Comparison of ENCODE assay signal across 13 mouse cellular contexts in the genomic region with DNA sequence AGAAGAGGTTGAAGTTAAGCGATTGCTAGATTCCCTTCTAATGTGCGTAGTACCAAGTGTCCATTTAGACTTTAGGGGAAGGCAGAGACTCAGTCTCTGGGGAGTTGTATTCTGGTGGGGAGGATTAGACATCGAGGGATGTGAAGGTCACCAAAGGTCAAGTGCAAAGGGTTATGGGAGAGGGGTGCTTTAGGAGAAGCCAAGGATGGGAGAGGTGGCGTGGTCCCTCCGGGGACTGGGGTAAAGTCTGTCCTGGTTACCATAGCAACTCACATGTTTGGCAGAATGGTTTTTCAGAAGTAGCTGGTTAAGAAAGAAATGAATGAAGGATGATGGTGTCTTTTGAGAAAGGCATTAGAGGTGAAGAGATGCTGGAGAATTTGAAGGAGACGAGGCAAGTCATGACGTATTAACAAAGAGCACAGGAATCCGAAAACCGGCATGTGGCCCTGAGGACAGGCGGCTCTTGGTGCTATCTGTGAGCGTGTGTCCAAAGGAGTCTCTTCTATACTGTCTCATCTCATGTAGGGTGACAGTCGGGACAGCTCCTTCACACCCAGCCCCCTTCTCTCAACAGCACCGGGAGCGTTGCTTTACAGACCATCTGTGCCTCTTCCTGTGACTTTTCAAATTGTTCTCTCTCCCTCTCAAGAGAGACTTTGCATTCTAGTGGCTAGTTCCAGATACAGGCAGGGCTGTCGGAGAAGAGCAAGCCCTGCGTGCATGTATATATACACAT.
A peak's percentile ranks its signal among the peaks of the same experiment; 100 is the strongest.
DNase-seq lines count a peak whose midpoint lies in the region; ATAC-seq lines count a peak whose summit lies in the region.
"Had no signal": no experiment of that assay in that cellular context is flagged by ENCODE, and none has a peak within 500 bp of the region (broad histone marks: within the 10 kb centered on the region; RNA-seq: fewer than 3 reads in every experiment).

No protein-coding gene starts in this region.

- H3K36me3 ChIP-seq in forebrain, embryonic 12.5 days (replicated peaks) = no peaks in the 10 kb centered on the region
- no peaks in the 10 kb centered on the region for H3K36me3 ChIP-seq in forebrain, embryonic 11.5 days (ENCODE audit: control insufficient read depth, insufficient read depth, low read length)
- no peaks in the 10 kb centered on the region for H3K36me3 ChIP-seq in hindbrain, embryonic 13.5 days
- H3K36me3 ChIP-seq in midbrain, embryonic 14.5 days (ENCODE audit: control insufficient read depth, insufficient read depth, low read length) = no peaks in the 10 kb centered on the region
- H3K36me3 ChIP-seq in heart, embryonic 11.5 days (ENCODE audit: control insufficient read depth, insufficient read depth, low read length) = no peaks in the 10 kb centered on the region
- H3K36me3 ChIP-seq: kidney, embryonic 15.5 days had no signal

- 0 out of 2 replicates have a peak, but pooled peaks have one; percentile 69 for ATAC-seq in forebrain, embryonic 12.5 days (ENCODE audit: low FRiP score)
- no peak for ATAC-seq in forebrain, embryonic 11.5 days (replicated peaks; ENCODE audit: low FRiP score)
- ATAC-seq in hindbrain, embryonic 13.5 days (ENCODE audit: low FRiP score) = peak; percentile 59; the same call in 1 of the 2 replicates
- ATAC-seq in midbrain, embryonic 14.5 days (ENCODE audit: low FRiP score, low TSS enrichment) = no peak
- ATAC-seq in megakaryocyte-erythroid progenitor cell, adult 5-6 weeks (replicated peaks; ENCODE audit: low FRiP score, low TSS enrichment, poor library complexity, severe bottlenecking) = no peak
- ATAC-seq in heart, embryonic 11.5 days (replicated peaks; ENCODE audit: insufficient number of reproducible peaks, low FRiP score, low TSS enrichment) = no peak

- H3K9ac ChIP-seq in forebrain, embryonic 12.5 days = no peak overlapping the region
- H3K9ac ChIP-seq in forebrain, embryonic 11.5 days (ENCODE audit: low read length) = no peak overlapping the region
- no peak overlapping the region for H3K9ac ChIP-seq in hindbrain, embryonic 13.5 days
- no peak overlapping the region for H3K9ac ChIP-seq in midbrain, embryonic 14.5 days (replicated peaks; ENCODE audit: low read length)
- H3K9ac ChIP-seq in heart, embryonic 11.5 days (ENCODE audit: low read depth, low read length) = no peak overlapping the region
- H3K9ac ChIP-seq: kidney, embryonic 15.5 days had no signal

- WGBS in forebrain, embryonic 12.5 days = 62% methylated on average over 16 of the region's 16 CpGs
- 70% methylated on average over 16 of the region's 16 CpGs for WGBS in forebrain, embryonic 11.5 days
- 49% methylated on average over 16 of the region's 16 CpGs for WGBS in hindbrain, embryonic 13.5 days
- 50% methylated on average over 16 of the region's 16 CpGs for WGBS in midbrain, embryonic 14.5 days
- WGBS in heart, embryonic 11.5 days (ENCODE audit: insufficient replicate concordance) = 48% methylated on average over 16 of the region's 16 CpGs

- no peak overlapping the region for H3K4me3 ChIP-seq in forebrain, embryonic 12.5 days (replicated peaks)
- H3K4me3 ChIP-seq in forebrain, embryonic 11.5 days (ENCODE audit: low read depth, low read length) = no peak overlapping the region
- H3K4me3 ChIP-seq in hindbrain, embryonic 13.5 days = no peak overlapping the region
- H3K4me3 ChIP-seq in midbrain, embryonic 14.5 days (replicated peaks; ENCODE audit: low read depth, low read length) = no peak overlapping the region
- H3K4me3 ChIP-seq in heart, embryonic 11.5 days (ENCODE audit: low read depth, low read length) = no peak overlapping the region
- H3K4me3 ChIP-seq: kidney, embryonic 15.5 days had no signal

- peak overlapping the region; percentile 66 for H3K27ac ChIP-seq in forebrain, embryonic 12.5 days
- no peak overlapping the region for H3K27ac ChIP-seq in forebrain, embryonic 11.5 days (ENCODE audit: low read depth, low read length)
- H3K27ac ChIP-seq in hindbrain, embryonic 13.5 days = peak overlapping the region; percentile 52
- peak overlapping the region; percentile 57; the same call in 1 of the 2 replicates for H3K27ac ChIP-seq in midbrain, embryonic 14.5 days (replicated peaks; ENCODE audit: low read depth, low read length)
- H3K27ac ChIP-seq in heart, embryonic 11.5 days (ENCODE audit: low read depth, low read length) = no peak overlapping the region
- H3K27ac ChIP-seq: kidney, embryonic 15.5 days; macrophage had no signal

- no peaks in the 10 kb centered on the region for H3K9me3 ChIP-seq in forebrain, embryonic 12.5 days
- no peaks in the 10 kb centered on the region for H3K9me3 ChIP-seq in forebrain, embryonic 11.5 days (ENCODE audit: control insufficient read depth, low read length)
- H3K9me3 ChIP-seq in hindbrain, embryonic 13.5 days = no peaks in the 10 kb centered on the region
- no peaks in the 10 kb centered on the region for H3K9me3 ChIP-seq in midbrain, embryonic 14.5 days (ENCODE audit: control insufficient read depth, low read length)
- H3K9me3 ChIP-seq in heart, embryonic 11.5 days (replicated peaks; ENCODE audit: control insufficient read depth, low read length) = no peaks in the 10 kb centered on the region
- H3K9me3 ChIP-seq: kidney, embryonic 15.5 days had no signal

- H3K4me1 ChIP-seq in forebrain, embryonic 12.5 days = peaks cover 19% of the 10 kb centered on the region
- H3K4me1 ChIP-seq in forebrain, embryonic 11.5 days (replicated peaks; ENCODE audit: control insufficient read depth, insufficient read depth, low read length) = peaks cover 4% of the 10 kb centered on the region; the same call in 1 of the 2 replicates
- H3K4me1 ChIP-seq in hindbrain, embryonic 13.5 days (replicated peaks) = peaks cover 26% of the 10 kb centered on the region
- H3K4me1 ChIP-seq in midbrain, embryonic 14.5 days (ENCODE audit: control insufficient read depth, insufficient read depth, low read length) = peaks cover 22% of the 10 kb centered on the region
- H3K4me1 ChIP-seq in heart, embryonic 11.5 days (ENCODE audit: control insufficient read depth, insufficient read depth, low read length) = peaks cover 3% of the 10 kb centered on the region; the same call in 1 of the 2 replicates

- DNase-seq in forebrain, embryonic 11.5 days (ENCODE audit: low spot score) = no peak
- DNase-seq in brain, adult 2 months (ENCODE audit: low read depth, low spot score) = peak; percentile 67
- DNase-seq in midbrain, embryonic 14.5 days = peak; percentile 59
- DNase-seq in thymus, postnatal 36 days = no peak
- DNase-seq: adrenal gland, postnatal 14 days; cerebellum, postnatal 36 days; heart, postnatal 14 days had no signal

- H3K27me3 ChIP-seq in forebrain, embryonic 12.5 days = peaks cover 34% of the 10 kb centered on the region
- H3K27me3 ChIP-seq in forebrain, embryonic 11.5 days (ENCODE audit: control insufficient read depth, insufficient read depth, low read length) = no peaks in the 10 kb centered on the region; the same call in 1 of the 2 replicates
- H3K27me3 ChIP-seq in hindbrain, embryonic 13.5 days = no peaks in the 10 kb centered on the region; the same call in 1 of the 2 replicates
- no peaks in the 10 kb centered on the region for H3K27me3 ChIP-seq in midbrain, embryonic 14.5 days (ENCODE audit: control insufficient read depth, insufficient read depth, low read length)
- H3K27me3 ChIP-seq in heart, embryonic 11.5 days (ENCODE audit: control insufficient read depth, insufficient read depth, low read length) = no peaks in the 10 kb centered on the region; the same call in 1 of the 2 replicates

- H3K4me2 ChIP-seq in forebrain, embryonic 12.5 days = no peak overlapping the region
- no peak overlapping the region for H3K4me2 ChIP-seq in forebrain, embryonic 11.5 days (ENCODE audit: low read depth, low read length, severe bottlenecking)
- H3K4me2 ChIP-seq in hindbrain, embryonic 13.5 days = peak overlapping the region; percentile 32; the same call in 1 of the 2 replicates
- H3K4me2 ChIP-seq in midbrain, embryonic 14.5 days (ENCODE audit: low read length) = peak overlapping the region; percentile 15; the same call in 1 of the 2 replicates
- H3K4me2 ChIP-seq in heart, embryonic 11.5 days = no peak overlapping the region
- H3K4me2 ChIP-seq: kidney, embryonic 15.5 days had no signal

Comparison
In these comparisons a context has a peak if more than half of its experiments do, and no peak if none do; other contexts are left out.
1. ATAC-seq: peak in forebrain, embryonic 12.5 days (single experiment) and hindbrain, embryonic 13.5 days (single experiment); none in forebrain, embryonic 11.5 days (single experiment), midbrain, embryonic 14.5 days (single experiment), megakaryocyte-erythroid progenitor cell, adult 5-6 weeks (single experiment) and heart, embryonic 11.5 days (single experiment).
2. H3K27ac ChIP-seq: peak in forebrain, embryonic 12.5 days (single experiment), hindbrain, embryonic 13.5 days (single experiment) and midbrain, embryonic 14.5 days (single experiment); none in forebrain, embryonic 11.5 days (single experiment) and heart, embryonic 11.5 days (single experiment).
3. H3K4me2 ChIP-seq: peak in hindbrain, embryonic 13.5 days (single experiment) and midbrain, embryonic 14.5 days (single experiment); none in forebrain, embryonic 12.5 days (single experiment), forebrain, embryonic 11.5 days (single experiment) and heart, embryonic 11.5 days (single experiment).
4. DNase-seq: peak in brain, adult 2 months (single experiment) and midbrain, embryonic 14.5 days (single experiment); none in forebrain, embryonic 11.5 days (single experiment) and thymus, postnatal 36 days (0 of 2).